Mouse (Mus musculus) bone marrow macrophage, adult 2 months (primary cell): ENCODE results near the gene Actn1. TPM values are rescaled to one million over a fixed set of nuclear protein-coding genes. Genes with fewer than 3 reads are reported as not detected.

Source experiments
- H3K27ac ChIP-seq: 2 replicates; pipeline ENCODE4 v1.5.1; 2012; ENCODE audit warnings: low read depth, low read length; ENCODE audit not compliant: insufficient read depth
- H3K4me1 ChIP-seq: 2 replicates; pipeline ENCODE4 v1.6.1; 2012; ENCODE audit warnings: low read length; ENCODE audit not compliant: control insufficient read depth, insufficient read depth
- H3K4me3 ChIP-seq: 2 replicates; pipeline ENCODE4 v1.5.1; 2012; ENCODE audit warnings: mild to moderate bottlenecking, low read length, moderate library complexity; ENCODE audit not compliant: insufficient read depth
- CTCF ChIP-seq: IDR thresholded peaks from 2 replicates; pipeline ENCODE4 v1.5.1; 2012; ENCODE audit warnings: low read depth, mild to moderate bottlenecking, low read length, moderate library complexity
- POLR2A ChIP-seq: IDR thresholded peaks from 2 replicates; pipeline ENCODE4 v1.6.1; 2012; ENCODE audit warnings: mild to moderate bottlenecking, low read depth, low read length, borderline replicate concordance
- polyA plus RNA-seq: library from polyadenylated mRNA; stranded (reverse); fragments of >200 nt; gene quantifications from 2 replicates; pipeline ENCODE4 v1.2.4, GENCODE M21; 2012; ENCODE audit not compliant: missing spikeins, insufficient read depth, insufficient read length

Gene Actn1
- polyA plus RNA-seq, 1 experiment = 62.4 TPM

DNA sequence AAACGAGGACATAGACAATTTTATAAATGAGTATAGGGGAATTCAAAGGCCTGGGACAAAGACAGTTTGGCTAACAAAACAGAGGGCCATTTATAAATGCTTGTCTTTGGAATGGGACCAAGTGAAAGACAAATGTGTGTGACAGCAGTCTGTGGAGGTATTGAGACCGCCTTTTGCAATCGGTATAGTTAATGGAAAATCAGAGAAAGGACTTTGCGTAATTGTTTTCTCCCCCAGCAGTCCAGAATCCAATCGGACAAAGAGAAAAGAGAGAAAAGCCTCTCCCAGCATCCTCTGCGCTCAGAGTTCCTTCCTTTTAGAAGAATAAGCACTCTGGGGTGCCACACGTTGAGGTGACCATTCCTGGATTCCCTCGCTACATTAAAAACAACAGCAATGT, 114.8 kb downstream of the Actn1 start:
- TF ChIP-seq POLR2A (no peak), CTCF (no peak)
- H3K4me1 ChIP-seq = peaks cover 4% of the 10 kb centered on the region; the same call in 1 of the 2 replicates
- no peak overlapping the region for H3K27ac ChIP-seq
- H3K4me3 ChIP-seq = no peak overlapping the region

DNA sequence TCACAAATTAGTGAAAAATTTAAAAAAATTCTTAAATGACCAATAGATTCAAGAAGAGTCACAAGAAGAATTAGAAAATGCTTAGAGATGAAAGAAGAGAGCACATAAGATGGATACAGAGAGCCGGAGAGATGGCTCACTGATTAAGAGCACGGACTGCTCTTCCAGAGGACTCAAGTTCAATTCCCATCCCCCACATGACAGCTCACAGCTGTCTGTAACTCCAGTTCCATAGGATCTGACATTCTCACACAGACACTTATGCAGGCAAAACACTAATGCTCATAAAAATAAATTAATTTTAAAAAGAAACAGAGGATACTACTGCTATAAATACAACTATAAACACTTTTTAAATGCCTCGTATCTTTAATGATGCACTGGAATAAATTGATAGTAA, 115.3 kb downstream of the Actn1 start:
- Histone ChIP-seq H3K4me3 (no peak overlapping the region), H3K27ac (no peak overlapping the region), H3K4me1 (peaks cover 4% of the 10 kb centered on the region; the same call in 1 of the 2 replicates)
- no peak for TF ChIP-seq POLR2A
- no peak for TF ChIP-seq CTCF

DNA sequence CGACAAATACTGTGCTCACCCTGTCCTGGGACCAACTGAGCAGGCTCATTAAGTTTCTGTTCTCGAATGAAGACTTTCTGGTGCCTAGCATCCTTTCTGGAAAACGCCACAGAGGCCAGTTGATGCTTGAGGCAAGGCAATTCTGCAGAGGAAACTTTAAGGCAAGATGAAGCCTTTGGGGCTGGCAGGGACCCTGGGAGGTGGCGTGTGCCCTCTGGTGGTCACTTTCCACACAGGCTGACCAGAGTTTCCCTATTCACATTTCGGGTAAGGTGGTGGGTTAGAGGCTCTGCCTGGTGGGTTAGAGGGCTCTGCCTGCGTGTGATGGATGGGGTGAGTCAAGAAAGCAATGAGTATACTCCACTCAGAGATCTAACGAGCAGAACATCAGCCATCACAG, 118.7 kb downstream of the Actn1 start:
- Histone ChIP-seq H3K4me3 (no peak overlapping the region), H3K27ac (no peak overlapping the region), H3K4me1 (no peaks in the 10 kb centered on the region)
- TF ChIP-seq POLR2A (no peak), CTCF (peak; percentile 75)

DNA sequence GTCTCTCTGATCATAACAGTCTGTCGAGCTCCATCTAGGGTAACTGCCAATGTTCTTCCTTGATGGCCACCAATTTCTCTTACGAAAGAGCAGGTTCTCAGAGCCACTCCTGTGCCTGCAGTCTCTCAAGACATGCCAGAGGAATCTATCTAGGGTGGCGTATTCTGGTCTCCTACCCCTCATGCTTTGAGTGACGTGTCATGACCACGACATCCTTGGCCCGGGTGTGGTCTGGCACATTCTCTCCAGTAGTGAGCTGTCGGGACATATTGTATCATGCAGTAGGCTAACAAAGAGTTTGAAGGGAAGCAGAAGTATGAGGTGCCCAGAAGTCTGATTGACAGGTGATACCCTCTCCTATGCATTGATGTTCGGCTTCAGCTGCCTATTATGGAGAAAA, 119.2 kb downstream of the Actn1 start:
- H3K4me1 ChIP-seq = no peaks in the 10 kb centered on the region
- TF ChIP-seq POLR2A = no peak
- TF ChIP-seq CTCF = no peak
- H3K27ac ChIP-seq = no peak overlapping the region
- no peak overlapping the region for H3K4me3 ChIP-seq

DNA sequence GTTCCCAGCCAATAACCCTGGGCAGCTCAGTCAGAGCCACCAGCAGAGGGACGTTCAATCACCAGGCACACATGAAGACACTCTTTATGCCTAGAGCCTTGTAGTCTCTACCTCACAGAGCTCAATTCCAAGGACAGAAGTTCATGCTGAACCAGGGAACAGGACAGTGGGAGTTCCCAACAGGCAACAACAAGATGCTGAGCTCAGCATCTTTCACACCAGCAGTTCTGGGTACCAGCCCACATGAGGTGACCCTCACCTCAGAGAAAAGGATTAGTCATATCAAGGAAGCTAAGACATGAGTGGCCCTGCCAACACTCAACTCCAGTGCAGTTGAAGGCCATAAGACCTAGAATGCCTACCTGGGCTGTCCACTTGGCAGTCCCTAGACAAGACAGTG, 122.4 kb downstream of the Actn1 start:
- H3K27ac ChIP-seq = no peak overlapping the region
- TF ChIP-seq CTCF = no peak
- peaks cover 4% of the 10 kb centered on the region for H3K4me1 ChIP-seq
- H3K4me3 ChIP-seq = no peak overlapping the region

DNA sequence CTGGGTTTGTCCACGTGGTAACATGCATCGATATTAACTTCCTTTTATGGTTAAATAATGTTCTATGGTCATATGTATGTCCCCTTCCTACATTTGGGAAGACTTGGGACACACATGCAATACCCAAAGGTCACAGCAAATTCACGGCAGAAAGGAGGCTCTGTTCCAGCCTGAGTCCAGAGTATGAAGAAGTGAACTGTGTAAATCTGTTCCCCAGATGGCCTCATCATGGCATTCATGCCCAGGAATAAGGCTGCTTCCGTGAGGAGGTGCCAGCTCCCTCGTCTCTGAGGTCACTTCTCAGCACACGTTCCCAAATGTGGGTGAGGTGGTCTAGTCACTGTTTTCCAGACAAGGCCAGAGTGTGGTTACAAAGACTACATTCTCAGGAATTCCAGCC, 122.9 kb downstream of the Actn1 start:
- Histone ChIP-seq H3K27ac (no peak overlapping the region), H3K4me3 (no peak overlapping the region), H3K4me1 (peaks cover 4% of the 10 kb centered on the region)
- no peak for TF ChIP-seq POLR2A
- TF ChIP-seq CTCF = no peak

DNA sequence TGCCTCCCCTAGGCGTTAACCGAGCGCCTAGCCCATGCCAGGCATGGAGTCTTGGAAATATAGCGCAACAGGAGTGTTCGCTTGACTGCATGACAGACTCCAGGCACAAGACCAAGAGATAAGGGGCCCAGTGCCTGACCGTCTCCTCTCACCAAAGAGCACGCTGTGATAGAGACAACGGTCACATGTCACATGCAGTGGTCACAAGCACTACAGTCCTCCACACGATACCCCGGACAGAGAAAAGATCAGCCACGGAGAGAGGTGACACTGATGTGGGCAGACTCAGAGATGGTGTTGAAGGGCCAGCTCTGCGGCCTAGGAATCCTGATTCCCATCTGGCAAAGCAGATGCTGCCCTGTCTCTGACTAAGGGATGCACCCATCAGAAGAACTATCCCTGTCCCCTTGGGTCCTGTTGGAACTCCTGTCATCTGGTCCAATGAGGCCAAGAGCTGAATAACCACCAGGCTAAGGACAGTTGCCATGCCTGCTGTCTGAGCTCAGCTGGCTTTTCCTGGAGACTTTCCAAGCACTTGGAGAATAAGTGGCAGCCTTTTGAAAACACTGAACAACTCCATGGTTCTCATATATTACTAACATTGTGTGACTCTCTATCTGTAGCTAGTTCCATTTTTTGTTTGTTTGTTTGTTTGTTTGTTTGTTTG, 123.8 kb downstream of the Actn1 start:
- Histone ChIP-seq H3K27ac (no peak overlapping the region), H3K4me3 (no peak overlapping the region), H3K4me1 (peaks cover 12% of the 10 kb centered on the region)
- TF ChIP-seq CTCF = no peak
- TF ChIP-seq POLR2A = no peak

DNA sequence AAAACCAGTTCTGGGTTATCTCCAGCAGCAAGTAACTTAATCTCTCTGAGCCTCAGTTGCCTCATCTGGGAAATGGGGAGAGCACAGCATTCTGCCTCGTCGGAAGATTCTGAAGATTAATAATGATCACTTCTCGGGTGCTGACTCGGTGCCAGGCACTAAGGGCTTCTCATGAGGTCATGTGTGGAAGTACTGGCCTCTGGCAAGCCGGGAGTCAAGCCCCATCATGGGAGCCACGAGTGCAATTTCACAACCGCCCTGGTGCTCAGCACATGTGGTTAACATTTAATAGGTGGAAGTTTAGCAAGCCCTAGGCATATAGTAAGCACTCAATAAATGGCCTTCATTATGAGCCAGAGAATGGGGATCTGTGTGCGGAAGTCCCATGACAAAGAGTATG, 125.0 kb downstream of the Actn1 start:
- Histone ChIP-seq H3K27ac (no peak overlapping the region), H3K4me1 (peaks cover 21% of the 10 kb centered on the region), H3K4me3 (no peak overlapping the region)
- no peak for TF ChIP-seq POLR2A
- TF ChIP-seq CTCF = no peak

DNA sequence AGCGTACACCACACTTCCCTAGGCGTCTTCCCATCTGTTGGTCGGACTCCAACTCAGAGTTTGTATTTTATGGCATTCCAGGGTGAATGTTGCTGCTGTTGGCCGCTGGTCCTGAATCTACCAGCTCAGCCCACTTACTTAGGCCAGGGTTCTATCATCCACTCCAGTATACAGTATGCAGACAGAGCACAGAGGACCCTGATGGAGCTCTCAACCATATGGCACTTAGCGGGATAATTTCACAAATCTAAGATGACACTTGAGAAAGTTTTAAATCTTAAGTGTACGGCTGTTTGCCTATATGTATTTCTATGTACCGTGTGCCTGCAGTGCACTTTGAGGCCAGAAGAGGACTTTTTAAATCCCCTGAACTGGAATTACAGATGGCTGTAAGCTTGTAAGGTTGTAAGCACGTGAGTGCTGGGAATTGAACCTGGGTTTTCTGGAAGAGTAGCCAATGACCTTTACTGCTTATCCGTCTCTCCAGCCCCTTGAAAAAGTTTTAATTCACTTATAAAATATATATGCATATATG, 127.1 kb downstream of the Actn1 start:
- H3K4me3 ChIP-seq = no peak overlapping the region
- H3K4me1 ChIP-seq = peaks cover 41% of the 10 kb centered on the region
- TF ChIP-seq POLR2A = no peak
- no peak for TF ChIP-seq CTCF
- H3K27ac ChIP-seq = no peak overlapping the region

DNA sequence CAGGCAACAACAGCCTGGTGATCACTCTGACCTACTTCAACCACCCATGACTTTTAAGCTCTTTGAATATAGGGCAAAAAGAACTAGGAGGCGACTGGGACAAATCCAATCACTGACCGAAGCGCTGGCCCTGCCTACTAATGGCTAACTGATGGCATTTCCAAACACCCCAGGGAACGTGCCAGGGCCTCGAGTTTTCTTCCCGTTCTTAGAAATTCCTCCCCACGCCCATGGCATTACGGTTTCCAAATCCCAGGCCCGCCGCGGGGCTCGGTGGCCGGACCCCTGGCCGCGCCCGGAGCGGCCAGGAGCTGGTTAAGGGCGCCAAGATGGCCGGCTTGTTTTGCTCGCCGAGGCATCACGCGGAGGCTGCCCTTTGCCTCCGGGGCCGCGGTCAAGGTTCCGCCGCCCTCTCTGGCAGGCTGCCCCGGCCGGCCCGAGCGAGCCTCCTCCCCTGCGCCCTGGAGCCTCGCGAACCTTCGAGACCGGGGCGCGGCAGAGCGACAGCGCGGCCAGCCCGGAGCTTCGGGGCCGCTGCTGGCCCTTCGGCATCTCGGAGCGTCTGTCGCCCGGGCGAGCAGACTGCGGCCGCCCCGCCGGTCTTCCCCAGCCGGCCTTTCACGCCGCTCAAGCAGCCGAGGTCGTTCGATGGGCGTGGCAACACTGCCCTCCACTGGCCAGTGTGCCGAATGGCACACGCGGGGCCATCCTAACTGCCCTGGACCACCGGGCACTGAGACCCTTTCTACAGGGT, 127.7 kb downstream of the Actn1 start:
- TF ChIP-seq CTCF = peak; percentile 72
- 0 out of 2 replicates have a peak, but pooled peaks have one; percentile 4 for TF ChIP-seq POLR2A
- Histone ChIP-seq H3K4me1 (peaks cover 48% of the 10 kb centered on the region), H3K27ac (peak overlapping the region; percentile 94), H3K4me3 (peak overlapping the region; percentile 70)
